Mouse (Mus musculus): Measurements from ENCODE around the gene Mitf. TPM values are rescaled to one million over a fixed set of nuclear protein-coding genes. Genes with fewer than 3 reads are reported as not detected.
A peak's percentile ranks its signal among the peaks of the same experiment; 100 is the strongest.

Gene Mitf
- polyA plus RNA-seq, 1 experiment from 2014 or later, result 2.2 TPM

DNA sequence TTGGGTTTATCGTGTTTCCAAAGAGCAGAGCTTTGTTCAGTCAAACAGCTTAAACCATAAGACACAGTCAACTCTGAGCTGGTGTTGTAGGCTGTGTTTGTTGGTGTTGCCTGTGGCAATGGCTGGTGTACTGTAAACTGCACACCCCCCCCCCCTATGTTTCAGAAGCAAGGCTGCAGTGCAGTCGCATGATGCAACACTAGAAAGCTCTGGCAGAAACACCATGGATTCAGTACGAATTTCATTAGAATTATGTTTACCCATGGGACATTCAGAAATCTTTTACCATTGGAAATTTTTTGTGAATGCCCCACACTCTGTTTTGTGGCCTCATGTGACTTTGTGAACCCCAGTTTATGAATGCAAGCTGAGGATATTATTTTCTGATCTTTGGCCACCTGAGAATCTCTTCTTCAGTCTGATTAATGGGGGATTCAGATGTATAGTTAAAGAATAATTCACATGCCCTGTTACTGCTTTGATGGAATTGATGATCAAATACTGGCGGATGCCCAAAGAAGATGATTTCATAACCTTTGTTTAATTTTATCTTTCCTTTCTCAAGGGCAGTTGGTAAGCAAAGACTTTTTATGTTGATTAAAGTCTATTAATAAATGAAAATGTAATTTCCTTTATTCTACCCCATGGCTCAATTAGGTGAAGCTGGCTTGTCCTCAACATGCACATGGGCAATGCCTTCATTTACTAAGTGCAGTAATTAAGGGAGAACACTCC is 64.6 kb downstream of the Mitf start:
- H3K4me3 ChIP-seq (ENCODE audit: low read depth, low read length), result no peak overlapping the region
- H3K9me3 ChIP-seq (replicated peaks; ENCODE audit: control insufficient read depth, low read length), result no peaks in the 10 kb centered on the region
- no peak overlapping the region for H3K4me2 ChIP-seq (ENCODE audit: low read depth, low read length)
- no peak for DNase-seq (ENCODE audit: low spot score)
- H3K27me3 ChIP-seq (ENCODE audit: control insufficient read depth, insufficient read depth, low read length), result no peaks in the 10 kb centered on the region
- H3K27ac ChIP-seq (replicated peaks; ENCODE audit: low read depth, low read length), result no peak overlapping the region
- no peak overlapping the region for H3K9ac ChIP-seq (replicated peaks; ENCODE audit: low read length)
- ATAC-seq (replicated peaks; ENCODE audit: insufficient number of reproducible peaks, low FRiP score, low TSS enrichment, low read depth), result no peak
- H3K36me3 ChIP-seq (replicated peaks; ENCODE audit: control insufficient read depth, insufficient read depth, low read depth, low read length), result no peaks in the 10 kb centered on the region
- 91% methylated on average over 4 of the region's 4 CpGs for WGBS
- H3K4me1 ChIP-seq (ENCODE audit: control insufficient read depth, insufficient read depth, low read length), result no peaks in the 10 kb centered on the region

DNA sequence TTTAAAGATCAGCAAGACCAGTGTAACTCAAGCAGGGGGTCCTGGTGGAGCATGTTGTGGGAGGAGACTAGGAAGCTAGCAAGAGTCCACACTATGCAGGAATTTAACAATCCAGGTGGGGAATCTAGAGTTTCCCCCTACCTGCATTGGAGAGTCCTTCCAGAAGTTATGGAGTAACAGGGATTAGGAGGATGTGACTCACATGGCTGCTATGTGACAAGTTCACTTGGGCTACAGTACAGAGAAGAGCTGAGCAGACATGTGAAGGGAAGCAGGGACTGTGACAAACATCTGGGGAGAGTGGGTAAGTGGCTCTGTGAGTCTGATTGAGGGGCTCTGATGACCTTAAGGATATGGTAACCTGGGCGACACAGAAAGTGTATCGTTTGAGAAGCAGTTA is 66.2 kb downstream of the Mitf start:
- 80% methylated on average over 2 of the region's 2 CpGs for WGBS
- DNase-seq (ENCODE audit: low spot score), result no peak
- Histone ChIP-seq H3K4me1 (ENCODE audit: control insufficient read depth, insufficient read depth, low read length) (no peaks in the 10 kb centered on the region), H3K9me3 (replicated peaks; ENCODE audit: control insufficient read depth, low read length) (no peaks in the 10 kb centered on the region), H3K4me2 (ENCODE audit: low read depth, low read length) (no peak overlapping the region), H3K36me3 (replicated peaks; ENCODE audit: control insufficient read depth, insufficient read depth, low read depth, low read length) (no peaks in the 10 kb centered on the region), H3K4me3 (ENCODE audit: low read depth, low read length) (no peak overlapping the region), H3K27me3 (ENCODE audit: control insufficient read depth, insufficient read depth, low read length) (no peaks in the 10 kb centered on the region), H3K9ac (replicated peaks; ENCODE audit: low read length) (no peak overlapping the region), H3K27ac (replicated peaks; ENCODE audit: low read depth, low read length) (no peak overlapping the region)
- no peak for ATAC-seq (replicated peaks; ENCODE audit: insufficient number of reproducible peaks, low FRiP score, low TSS enrichment, low read depth)

DNA sequence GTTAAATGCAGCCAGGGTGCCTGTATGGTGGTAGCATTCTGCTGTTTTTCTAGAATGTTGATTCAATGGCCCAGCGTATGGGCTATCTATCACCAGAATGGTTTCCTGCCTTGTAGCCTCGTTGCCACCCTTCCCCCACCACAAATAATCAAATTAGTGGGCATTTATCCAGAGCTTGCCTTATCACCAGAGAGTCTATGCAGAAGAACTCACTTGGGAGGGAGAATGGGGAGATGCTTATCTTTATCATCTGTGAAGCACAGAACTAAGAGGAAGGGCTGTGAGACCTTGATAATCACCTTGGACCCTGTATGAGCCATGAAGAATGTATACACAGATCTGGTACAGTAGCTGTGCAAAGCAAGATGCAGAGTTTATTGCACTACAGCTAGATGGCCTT is 70.1 kb downstream of the Mitf start:
- WGBS, result 79% methylated on average over 2 of the region's 2 CpGs
- no peak overlapping the region for H3K4me2 ChIP-seq (ENCODE audit: low read depth, low read length)

DNA sequence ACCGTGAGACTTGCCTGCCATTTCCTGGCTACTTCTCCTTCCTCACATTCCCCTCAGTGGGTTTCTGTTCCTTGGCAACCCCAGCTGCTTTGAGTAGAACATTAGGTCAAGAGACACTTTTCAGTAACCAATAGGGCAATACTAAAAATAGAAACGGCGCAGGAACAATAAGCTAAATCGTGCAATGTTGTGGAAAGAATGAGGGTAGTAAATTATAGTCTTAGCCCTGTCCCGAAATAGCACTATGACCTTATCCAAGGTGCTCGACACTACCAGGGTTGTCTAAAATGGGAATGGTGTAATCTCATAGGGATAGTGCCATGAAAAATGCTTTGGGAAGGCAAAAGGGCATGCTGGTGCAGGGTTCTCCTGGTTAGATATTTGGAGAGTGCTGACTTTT is 70.6 kb downstream of the Mitf start:
- no peaks in the 10 kb centered on the region for H3K9me3 ChIP-seq (replicated peaks; ENCODE audit: control insufficient read depth, low read length)
- no peaks in the 10 kb centered on the region for H3K27me3 ChIP-seq (ENCODE audit: control insufficient read depth, insufficient read depth, low read length)
- no peak for ATAC-seq (replicated peaks; ENCODE audit: insufficient number of reproducible peaks, low FRiP score, low TSS enrichment, low read depth)
- H3K4me1 ChIP-seq (ENCODE audit: control insufficient read depth, insufficient read depth, low read length), result no peaks in the 10 kb centered on the region
- no peak for DNase-seq (ENCODE audit: low spot score)
- no peak overlapping the region for H3K9ac ChIP-seq (replicated peaks; ENCODE audit: low read length)
- H3K4me3 ChIP-seq (ENCODE audit: low read depth, low read length), result no peak overlapping the region
- H3K27ac ChIP-seq (replicated peaks; ENCODE audit: low read depth, low read length), result no peak overlapping the region
- no peak overlapping the region for H3K4me2 ChIP-seq (ENCODE audit: low read depth, low read length)
- 82% methylated on average over 6 of the region's 6 CpGs for WGBS
- no peaks in the 10 kb centered on the region for H3K36me3 ChIP-seq (replicated peaks; ENCODE audit: control insufficient read depth, insufficient read depth, low read depth, low read length)

More for the DNA sequence above, 70.1 kb downstream of the Mitf start:
- no peak overlapping the region for H3K9ac ChIP-seq (replicated peaks; ENCODE audit: low read length)
- H3K36me3 ChIP-seq (replicated peaks; ENCODE audit: control insufficient read depth, insufficient read depth, low read depth, low read length), result no peaks in the 10 kb centered on the region
- DNase-seq (ENCODE audit: low spot score) (no peak), ATAC-seq (replicated peaks; ENCODE audit: insufficient number of reproducible peaks, low FRiP score, low TSS enrichment, low read depth) (no peak)
- H3K4me1 ChIP-seq (ENCODE audit: control insufficient read depth, insufficient read depth, low read length), result no peaks in the 10 kb centered on the region
- H3K27ac ChIP-seq (replicated peaks; ENCODE audit: low read depth, low read length), result no peak overlapping the region
- no peaks in the 10 kb centered on the region for H3K27me3 ChIP-seq (ENCODE audit: control insufficient read depth, insufficient read depth, low read length)
- no peak overlapping the region for H3K4me3 ChIP-seq (ENCODE audit: low read depth, low read length)
- H3K9me3 ChIP-seq (replicated peaks; ENCODE audit: control insufficient read depth, low read length), result no peaks in the 10 kb centered on the region

DNA sequence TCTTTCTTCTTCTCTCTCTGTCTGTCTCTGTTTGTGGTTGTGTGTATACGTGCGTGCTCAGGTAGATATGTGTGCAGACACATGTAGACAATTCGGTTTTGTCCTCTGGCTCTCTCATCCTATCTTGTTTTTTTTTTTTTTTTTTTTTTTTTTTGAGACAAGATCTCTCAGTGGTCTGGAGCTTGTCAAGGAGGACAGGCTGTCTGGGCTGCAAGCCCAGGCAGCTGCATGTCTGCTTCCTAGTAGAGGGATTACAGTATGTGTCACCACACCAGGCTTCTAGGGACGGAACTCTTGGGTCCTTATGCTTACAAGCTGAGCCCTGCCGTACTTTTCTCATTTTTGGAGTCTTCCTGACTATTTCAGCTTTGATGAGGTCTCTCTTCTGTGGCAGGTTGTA is 73.5 kb downstream of the Mitf start:
- Histone ChIP-seq H3K27me3 (ENCODE audit: control insufficient read depth, insufficient read depth, low read length) (no peaks in the 10 kb centered on the region), H3K4me1 (ENCODE audit: control insufficient read depth, insufficient read depth, low read length) (no peaks in the 10 kb centered on the region), H3K9me3 (replicated peaks; ENCODE audit: control insufficient read depth, low read length) (no peaks in the 10 kb centered on the region), H3K36me3 (replicated peaks; ENCODE audit: control insufficient read depth, insufficient read depth, low read depth, low read length) (no peaks in the 10 kb centered on the region), H3K4me3 (ENCODE audit: low read depth, low read length) (no peak overlapping the region), H3K9ac (replicated peaks; ENCODE audit: low read length) (no peak overlapping the region), H3K27ac (replicated peaks; ENCODE audit: low read depth, low read length) (no peak overlapping the region), H3K4me2 (ENCODE audit: low read depth, low read length) (no peak overlapping the region)
- ATAC-seq (replicated peaks; ENCODE audit: insufficient number of reproducible peaks, low FRiP score, low TSS enrichment, low read depth) (no peak), DNase-seq (ENCODE audit: low spot score) (no peak)
- WGBS, result 81% methylated on average over 5 of the region's 5 CpGs

DNA sequence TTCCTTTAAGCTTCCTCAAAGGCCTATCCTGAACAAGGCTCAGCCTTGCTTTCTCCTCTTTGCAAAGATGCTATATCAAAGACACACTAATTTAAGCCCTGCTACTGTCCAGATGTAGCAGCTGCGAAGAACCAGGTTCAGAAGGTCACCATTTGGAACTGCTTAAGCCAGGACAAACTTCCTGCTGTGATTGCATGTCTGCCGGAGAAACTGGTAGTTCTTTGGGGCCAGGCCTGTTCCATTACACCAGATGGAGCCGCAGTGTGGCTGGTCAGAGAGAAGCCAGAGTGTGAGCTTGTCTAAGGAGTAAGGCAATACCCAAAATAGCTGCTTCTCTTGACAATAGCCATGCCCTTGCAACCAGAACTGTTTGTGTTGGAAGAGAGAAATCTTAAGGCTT is 75.1 kb downstream of the Mitf start:
- Histone ChIP-seq H3K36me3 (replicated peaks; ENCODE audit: control insufficient read depth, insufficient read depth, low read depth, low read length) (no peaks in the 10 kb centered on the region), H3K9me3 (replicated peaks; ENCODE audit: control insufficient read depth, low read length) (no peaks in the 10 kb centered on the region), H3K9ac (replicated peaks; ENCODE audit: low read length) (no peak overlapping the region), H3K27me3 (ENCODE audit: control insufficient read depth, insufficient read depth, low read length) (no peaks in the 10 kb centered on the region), H3K27ac (replicated peaks; ENCODE audit: low read depth, low read length) (no peak overlapping the region), H3K4me1 (ENCODE audit: control insufficient read depth, insufficient read depth, low read length) (no peaks in the 10 kb centered on the region), H3K4me3 (ENCODE audit: low read depth, low read length) (no peak overlapping the region), H3K4me2 (ENCODE audit: low read depth, low read length) (no peak overlapping the region; the same call in 1 of the 2 replicates)
- DNase-seq (ENCODE audit: low spot score) (peak; percentile 77), ATAC-seq (replicated peaks; ENCODE audit: insufficient number of reproducible peaks, low FRiP score, low TSS enrichment, low read depth) (no peak)
- WGBS, result 17% methylated on average over 3 of the region's 3 CpGs

DNA sequence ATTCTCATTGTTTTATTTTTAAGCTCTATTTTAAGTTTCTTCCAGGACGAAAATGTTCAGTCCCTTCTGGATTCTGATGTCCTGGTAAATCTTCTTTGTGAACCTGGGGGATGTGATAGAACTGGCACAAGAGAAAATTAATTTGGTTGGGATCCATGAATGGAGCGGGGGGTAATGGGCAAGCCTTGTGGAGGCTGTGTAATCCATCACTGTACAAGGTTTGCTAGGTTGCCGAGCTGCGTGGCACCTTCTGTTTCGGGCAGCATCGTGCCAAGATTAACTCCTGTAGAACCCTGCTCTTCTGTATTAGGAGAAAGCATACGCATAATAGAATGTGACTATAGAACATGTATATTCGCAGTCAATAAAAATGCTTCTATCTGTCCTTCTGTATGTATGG is 76.1 kb downstream of the Mitf start:
- WGBS, result 83% methylated on average over 8 of the region's 8 CpGs
- no peak for ATAC-seq (replicated peaks; ENCODE audit: insufficient number of reproducible peaks, low FRiP score, low TSS enrichment, low read depth)
- H3K4me1 ChIP-seq (ENCODE audit: control insufficient read depth, insufficient read depth, low read length), result no peaks in the 10 kb centered on the region
- H3K4me3 ChIP-seq (ENCODE audit: low read depth, low read length), result no peak overlapping the region
- no peak overlapping the region for H3K4me2 ChIP-seq (ENCODE audit: low read depth, low read length)
- DNase-seq (ENCODE audit: low spot score), result no peak
- no peaks in the 10 kb centered on the region for H3K36me3 ChIP-seq (replicated peaks; ENCODE audit: control insufficient read depth, insufficient read depth, low read depth, low read length)
- H3K9ac ChIP-seq (replicated peaks; ENCODE audit: low read length), result no peak overlapping the region
- H3K27ac ChIP-seq (replicated peaks; ENCODE audit: low read depth, low read length), result no peak overlapping the region
- no peaks in the 10 kb centered on the region for H3K27me3 ChIP-seq (ENCODE audit: control insufficient read depth, insufficient read depth, low read length)
- no peaks in the 10 kb centered on the region for H3K9me3 ChIP-seq (replicated peaks; ENCODE audit: control insufficient read depth, low read length)

DNA sequence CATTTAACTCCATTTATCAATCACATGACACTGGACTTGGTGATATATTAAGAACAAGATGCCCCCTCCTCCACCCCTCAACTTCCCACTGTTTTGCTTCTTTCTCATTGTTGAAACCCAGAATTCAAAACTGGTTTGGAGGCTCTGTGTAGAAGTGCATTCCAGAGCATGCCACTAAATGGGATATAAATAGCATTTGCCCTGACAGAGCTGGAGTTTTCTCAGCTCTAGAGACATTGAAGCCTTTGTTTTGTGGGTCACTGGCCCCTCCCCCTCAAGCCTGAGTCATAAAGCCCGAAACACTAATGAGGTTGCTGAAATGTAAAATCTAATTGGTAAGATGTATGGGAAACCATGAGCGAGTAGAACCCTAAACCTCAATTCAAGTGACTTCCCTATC is 76.6 kb downstream of the Mitf start:
- no peak overlapping the region for H3K9ac ChIP-seq (replicated peaks; ENCODE audit: low read length)
- no peaks in the 10 kb centered on the region for H3K9me3 ChIP-seq (replicated peaks; ENCODE audit: control insufficient read depth, low read length)
- no peaks in the 10 kb centered on the region for H3K27me3 ChIP-seq (ENCODE audit: control insufficient read depth, insufficient read depth, low read length)
- DNase-seq (ENCODE audit: low spot score) (peak; percentile 26), ATAC-seq (replicated peaks; ENCODE audit: insufficient number of reproducible peaks, low FRiP score, low TSS enrichment, low read depth) (no peak)
- H3K4me3 ChIP-seq (ENCODE audit: low read depth, low read length), result no peak overlapping the region
- H3K27ac ChIP-seq (replicated peaks; ENCODE audit: low read depth, low read length), result no peak overlapping the region
- H3K4me2 ChIP-seq (ENCODE audit: low read depth, low read length), result no peak overlapping the region
- no peaks in the 10 kb centered on the region for H3K4me1 ChIP-seq (ENCODE audit: control insufficient read depth, insufficient read depth, low read length)
- WGBS, result 33% methylated on average over 2 of the region's 2 CpGs
- no peaks in the 10 kb centered on the region for H3K36me3 ChIP-seq (replicated peaks; ENCODE audit: control insufficient read depth, insufficient read depth, low read depth, low read length)
